Mouse (Mus musculus): Measurements from ENCODE around the gene Surf2.

The Surf2 gene

GRCm38 (mm10) chr2:26960756-26961155, 44.6 kb downstream of the Surf2 start:
- DNase-seq (ENCODE audit: low spot score in 2 of 2) = no peak

- DNase-seq (ENCODE audit: low spot score in 2 of 2) = peak; percentile 91 to 93
Measured at GRCm38 (mm10) chr2:26963923-26964723, 48.0 kb downstream of the Surf2 start, which contains the start of gene Rexo4. Gene Rexo4 (minus strand): TSS chr2:26964386.

GRCm38 (mm10) chr2:26964724-26965370, 48.7 kb downstream of the Surf2 start:
- DNase-seq (ENCODE audit: low spot score in 2 of 2) = no peak

GRCm38 (mm10) chr2:26967262-26967661, 51.1 kb downstream of the Surf2 start:
- no peak for DNase-seq (ENCODE audit: low spot score in 2 of 2)
